Mouse (Mus musculus) stomach, postnatal 0 days (tissue): ENCODE data around the gene Katnbl1.

ENCODE experiments used
- CTCF ChIP-seq: IDR thresholded peaks from 2 replicates; pipeline ENCODE4 v1.5.1; 2016; ENCODE audit warnings: antibody characterized with exemption, low read depth, mild to moderate bottlenecking, moderate library complexity
- EP300 ChIP-seq: optimal IDR thresholded peaks from 2 replicates; pipeline ENCODE3; 2016; ENCODE audit warnings: antibody characterized with exemption

DNA sequence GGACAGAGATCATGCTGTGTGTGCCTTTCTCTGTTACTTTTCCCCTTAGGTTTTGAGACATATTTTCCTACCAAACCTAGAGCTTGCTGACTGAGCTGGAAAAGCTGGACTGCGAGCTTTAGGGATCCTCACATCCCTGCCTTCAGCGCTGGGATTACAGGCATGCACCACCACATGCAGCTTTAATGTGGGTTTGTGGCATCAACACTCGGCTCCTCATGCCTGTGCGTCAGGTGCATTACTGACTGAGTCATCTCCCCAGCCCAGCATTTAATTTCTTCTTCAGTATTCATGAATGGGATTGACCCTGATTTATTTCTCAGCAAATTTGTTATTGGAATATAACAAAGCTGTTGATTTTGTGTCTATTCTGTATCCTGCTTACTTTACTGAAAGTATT is 57.3 kb downstream of the Katnbl1 start:
- no peak for TF ChIP-seq EP300
- TF ChIP-seq CTCF = no peak
